Mouse (Mus musculus) C2C12 (cell line): Measurements from ENCODE around the gene Fbxo31.

Experiments used
- CEBPB ChIP-seq: IDR thresholded peaks from one replicate; pipeline ENCODE4 v1.6.1; 2011; ENCODE audit warnings: low read depth, mild to moderate bottlenecking, control low read depth, moderate library complexity
- CTCF ChIP-seq: IDR thresholded peaks from one replicate; pipeline ENCODE4 v1.5.1; 2011; ENCODE audit not compliant: control insufficient read depth, insufficient read depth, insufficient read length
- FOSL1 ChIP-seq: IDR thresholded peaks from one replicate; pipeline ENCODE4 v1.8.0; 2011; ENCODE audit warnings: mild to moderate bottlenecking, low read length; ENCODE audit not compliant: poor library complexity, insufficient read depth, severe bottlenecking
- MAX ChIP-seq: IDR thresholded peaks from one replicate; pipeline ENCODE4 v1.6.1; 2011; ENCODE audit warnings: mild to moderate bottlenecking, control low read depth
- MYOD1 ChIP-seq: IDR thresholded peaks from one replicate; pipeline ENCODE4 v1.6.1; 2011; ENCODE audit warnings: low read depth; ENCODE audit not compliant: control insufficient read depth, insufficient read length
- MYOG ChIP-seq: IDR thresholded peaks from one replicate; pipeline ENCODE4 v1.6.1; 2011; ENCODE audit not compliant: control insufficient read depth, insufficient read length; ENCODE audit errors: extremely low read depth
- USF1 ChIP-seq: IDR thresholded peaks from one replicate; pipeline ENCODE4 v1.6.1; 2011; ENCODE audit warnings: low read depth, mild to moderate bottlenecking, control low read depth, moderate library complexity

GRCm38 (mm10) chr8:121563701-121564100, 14.9 kb downstream of the Fbxo31 start:
- no peak for TF ChIP-seq CTCF
- TF ChIP-seq FOSL1 = no peak
- TF ChIP-seq MYOG = no peak
- no peak for TF ChIP-seq MAX
- TF ChIP-seq USF1 = no peak
- no peak for TF ChIP-seq MYOD1
- TF ChIP-seq CEBPB = no peak
